Mouse (Mus musculus) olfactory bulb, adult 2 months (tissue): Measurements from ENCODE around the gene Nrxn3.

Experiments used
- CTCF ChIP-seq: fragments of 200-500 bp; IDR thresholded peaks from 2 replicates; pipeline ENCODE4 v1.5.1; 2012; ENCODE audit warnings: low read depth, mild to moderate bottlenecking, low read length, moderate library complexity; ENCODE audit not compliant: insufficient read depth
- POLR2A ChIP-seq: fragments of 200-500 bp; IDR thresholded peaks from 2 replicates; pipeline ENCODE4 v1.6.1; 2012; ENCODE audit warnings: mild to moderate bottlenecking, low read depth, low read length, moderate library complexity; ENCODE audit not compliant: insufficient read depth

GRCm38 (mm10) chr12:88704159-88704846 is 18.4 kb upstream of the Nrxn3 start:
- TF ChIP-seq CTCF (no peak), POLR2A (no peak)
